Mouse (Mus musculus): ENCODE results near the gene Cinp. TPM values are rescaled to one million over a fixed set of nuclear protein-coding genes. Genes with fewer than 3 reads are reported as not detected.

Cinp gene
- polyA plus RNA-seq (2015; fragmentation: Nextera tagmentation; extraction: Ambion mirVana): 81.8 and 82.8 TPM in 2 replicates

DNA sequence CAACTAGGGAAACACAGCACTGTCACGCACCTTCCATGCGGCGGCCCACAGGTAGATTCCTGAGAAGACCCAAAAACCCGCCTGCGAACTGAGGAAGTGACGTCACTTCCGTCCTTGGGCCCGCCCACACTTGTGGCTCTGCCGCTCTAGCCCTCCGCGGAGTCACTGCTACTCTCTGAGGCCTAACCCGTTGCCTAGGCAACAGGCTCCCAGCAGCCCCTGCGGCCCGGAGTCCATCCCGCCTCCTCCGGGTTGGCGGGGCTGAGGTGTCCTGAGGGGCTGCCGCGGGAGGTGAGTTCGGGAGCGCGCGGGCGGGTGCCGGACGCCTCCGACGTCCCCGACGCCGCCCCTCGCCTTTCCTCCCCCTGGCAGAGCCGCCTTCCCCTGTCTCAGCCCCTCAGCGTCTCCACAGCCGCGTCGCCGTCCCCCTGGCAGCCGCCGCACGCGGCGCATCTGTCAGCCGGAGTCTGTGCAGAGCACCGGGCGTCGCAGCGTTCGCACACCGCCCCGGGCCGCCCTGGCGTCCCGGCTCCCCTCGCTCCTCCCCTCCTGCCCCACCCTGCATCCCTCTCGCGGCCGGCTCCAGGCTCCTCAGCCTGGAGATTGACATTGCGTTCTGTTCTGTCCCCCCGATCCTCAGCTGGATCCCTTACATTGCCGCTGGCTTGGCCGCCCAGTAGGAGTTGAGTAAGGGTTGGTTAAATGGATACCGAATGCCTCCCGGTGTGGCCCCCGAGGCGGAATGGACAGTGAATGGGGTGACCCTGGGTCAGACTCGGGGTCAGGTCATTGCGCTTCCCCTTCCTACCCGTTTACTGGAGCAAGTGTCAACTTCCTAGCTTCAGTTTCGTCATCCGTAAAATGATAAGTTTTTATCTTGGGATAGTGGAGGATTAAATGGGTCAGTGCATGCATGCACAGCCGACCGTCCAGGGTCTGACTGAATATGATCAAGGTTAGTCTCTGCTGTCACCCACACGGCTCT lies at the start of gene Cinp, which contains the start of gene Tecpr2:
TSS of gene Cinp (minus strand) at position 110 of the 985 bp plus-strand sequence.
TSS of gene Tecpr2 (plus strand) at position 229 of the 985 bp plus-strand sequence.
- peak within 1 kb of the TSS; percentile 75 for H3K4me3 ChIP-seq
- H3K36me3 ChIP-seq: no peaks in the 10 kb centered on the region
- peaks cover 20% of the 10 kb centered on the region for H3K4me1 ChIP-seq
- H3K27me3 ChIP-seq: no peaks in the 10 kb centered on the region
- under 1% methylated on average over 74 of the region's 74 CpGs for WGBS
- no peaks in the 10 kb centered on the region for H3K9me3 ChIP-seq
- peak; percentile 99 for ATAC-seq (replicated peaks)
- peak within 1 kb of the TSS; percentile 87 for H3K4me2 ChIP-seq (replicated peaks)
- peak within 1 kb of the TSS; percentile 92 for H3K27ac ChIP-seq (replicated peaks)
- H3K9ac ChIP-seq (replicated peaks): peak within 1 kb of the TSS; percentile 81

DNA sequence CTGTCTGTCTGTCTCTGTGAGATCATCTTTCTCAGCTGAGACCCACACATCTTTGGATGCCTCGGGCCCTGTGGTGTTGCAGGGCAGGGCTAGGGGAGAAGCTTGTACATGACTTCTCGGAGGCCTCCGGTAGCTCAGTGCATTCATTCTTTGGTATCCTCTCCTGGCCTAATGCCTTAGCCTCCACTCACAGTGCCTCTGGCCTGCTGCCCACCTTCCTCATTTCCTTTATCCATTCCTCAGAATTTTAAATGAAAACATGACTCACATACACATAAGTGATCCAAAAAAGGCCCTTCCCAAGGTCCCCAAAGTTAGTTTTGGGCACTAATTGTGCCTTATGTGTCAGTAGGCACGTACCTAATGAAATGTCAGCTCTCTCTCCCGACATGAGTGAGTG lies 48.6 kb upstream of the Cinp start:
- Histone ChIP-seq H3K9me3 (no peaks in the 10 kb centered on the region), H3K27ac (replicated peaks) (no peak overlapping the region), H3K4me2 (replicated peaks) (no peak overlapping the region), H3K27me3 (no peaks in the 10 kb centered on the region), H3K4me3 (no peak overlapping the region), H3K36me3 (peaks cover 42% of the 10 kb centered on the region), H3K4me1 (no peaks in the 10 kb centered on the region), H3K9ac (replicated peaks) (no peak overlapping the region)
- no peak for ATAC-seq (replicated peaks)
- WGBS: 88% methylated on average over 5 of the region's 5 CpGs

DNA sequence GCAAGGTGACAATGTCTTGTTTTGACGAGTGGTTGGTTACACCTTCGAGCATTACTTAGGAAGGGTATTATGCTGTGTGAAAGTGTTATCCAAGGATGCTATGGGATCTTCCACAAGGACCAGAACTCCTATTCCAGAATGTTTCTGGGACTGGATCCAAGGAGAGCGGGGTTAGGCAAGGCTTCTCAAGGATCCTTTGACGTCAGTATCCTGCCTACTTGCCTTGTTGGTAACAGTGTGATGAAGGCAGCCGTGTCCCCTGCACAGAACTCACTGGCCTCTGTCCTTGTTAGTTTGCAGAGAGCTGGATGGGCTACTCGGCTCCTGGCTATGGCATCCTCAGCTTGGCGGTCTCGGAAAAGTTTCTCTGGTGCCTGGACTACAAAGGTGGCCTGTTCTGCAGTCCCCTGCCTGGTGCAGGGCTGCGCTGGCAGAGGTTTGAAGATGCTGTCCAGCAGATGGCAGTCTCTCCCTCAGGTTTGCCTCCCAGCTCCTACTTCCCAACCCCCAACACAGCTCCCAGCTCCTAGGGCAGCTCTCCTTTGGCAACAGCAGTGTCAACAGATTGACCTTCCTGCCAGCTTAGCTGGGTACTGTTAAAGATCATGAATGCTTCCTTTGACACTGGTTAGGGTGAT lies 47.2 kb upstream of the Cinp start:
- Histone ChIP-seq H3K4me1 (no peaks in the 10 kb centered on the region), H3K36me3 (peaks cover 48% of the 10 kb centered on the region), H3K9me3 (no peaks in the 10 kb centered on the region), H3K27ac (replicated peaks) (no peak overlapping the region), H3K27me3 (no peaks in the 10 kb centered on the region), H3K4me2 (replicated peaks) (no peak overlapping the region), H3K4me3 (no peak overlapping the region), H3K9ac (replicated peaks) (no peak overlapping the region)
- ATAC-seq (replicated peaks): peak; percentile 79; the same call in 1 of the 2 replicates
- WGBS: 56% methylated on average over 9 of the region's 9 CpGs

DNA sequence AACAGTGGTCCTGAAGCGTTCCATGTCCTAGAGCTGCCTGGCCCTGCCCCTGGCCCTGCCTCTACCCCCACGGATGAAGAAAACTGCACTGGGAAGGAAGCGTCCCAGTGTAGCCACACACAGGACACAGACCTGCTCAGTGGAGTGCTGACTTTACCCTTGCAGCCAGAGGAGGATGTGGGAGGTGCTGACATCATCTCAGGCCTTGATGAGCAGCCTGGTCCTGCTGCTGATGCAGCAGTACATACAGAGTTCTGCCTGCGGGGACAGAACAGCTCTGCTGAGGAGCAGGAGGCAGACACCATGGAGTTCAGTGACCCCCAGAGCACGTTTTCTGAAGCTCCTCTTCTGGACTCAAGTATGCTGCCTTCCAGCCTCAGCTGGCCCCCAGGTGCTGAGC lies 43.9 kb upstream of the Cinp start:
- peaks cover 29% of the 10 kb centered on the region; the same call in 1 of the 2 replicates for H3K36me3 ChIP-seq
- no peak overlapping the region for H3K4me2 ChIP-seq (replicated peaks)
- H3K9ac ChIP-seq (replicated peaks): no peak overlapping the region
- H3K27me3 ChIP-seq: no peaks in the 10 kb centered on the region
- H3K4me3 ChIP-seq: no peak overlapping the region
- ATAC-seq (replicated peaks): no peak
- no peaks in the 10 kb centered on the region for H3K9me3 ChIP-seq
- WGBS: 85% methylated on average over 5 of the region's 5 CpGs
- H3K4me1 ChIP-seq: no peaks in the 10 kb centered on the region
- H3K27ac ChIP-seq (replicated peaks): no peak overlapping the region

DNA sequence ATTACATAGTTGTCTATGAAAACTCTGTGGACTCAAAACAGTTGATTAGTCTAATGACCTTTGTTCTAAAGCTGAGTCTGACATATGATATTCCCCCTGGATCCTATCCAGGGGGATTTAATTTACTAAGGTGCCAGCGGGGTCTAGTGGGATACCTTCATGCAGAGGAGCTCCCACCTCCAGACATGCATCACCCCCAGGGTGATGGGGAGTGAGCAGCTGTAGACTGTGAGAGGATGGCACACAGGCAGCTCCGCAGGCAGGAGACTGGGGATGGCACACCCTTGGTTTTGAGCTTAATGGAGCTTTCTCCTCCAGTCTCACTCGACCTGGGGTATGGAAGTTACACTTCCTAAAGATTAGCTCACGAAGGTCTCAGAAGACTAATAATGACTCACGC lies 32.6 kb upstream of the Cinp start:
- Histone ChIP-seq H3K4me3 (no peak overlapping the region), H3K36me3 (peaks cover 13% of the 10 kb centered on the region), H3K9me3 (no peaks in the 10 kb centered on the region), H3K4me2 (replicated peaks) (no peak overlapping the region), H3K27ac (replicated peaks) (no peak overlapping the region), H3K27me3 (no peaks in the 10 kb centered on the region), H3K9ac (replicated peaks) (no peak overlapping the region), H3K4me1 (no peaks in the 10 kb centered on the region)
- ATAC-seq (replicated peaks): no peak
- 80% methylated on average over 5 of the region's 5 CpGs for WGBS

DNA sequence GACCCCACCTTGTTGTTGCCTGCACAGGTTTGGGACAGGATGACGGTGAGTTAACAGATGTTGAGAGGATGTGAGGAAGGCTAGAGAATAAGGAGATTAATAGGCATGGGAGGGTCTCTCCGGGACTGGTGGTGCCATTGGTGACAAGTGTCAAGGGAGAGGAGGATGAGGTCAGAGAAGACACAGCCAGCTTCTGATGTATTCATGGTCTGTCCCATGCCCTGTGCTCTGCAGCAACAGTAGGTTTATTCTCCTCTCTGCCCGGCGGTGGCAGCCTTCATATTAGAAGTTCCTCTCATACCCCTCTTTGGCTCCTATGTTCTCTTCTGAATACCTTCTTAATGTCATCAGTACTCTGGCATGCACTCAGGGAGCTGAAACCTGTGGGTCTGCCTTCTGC lies 31.3 kb upstream of the Cinp start:
- WGBS: 89% methylated on average over 4 of the region's 4 CpGs
- H3K4me1 ChIP-seq: no peaks in the 10 kb centered on the region
- ATAC-seq (replicated peaks): no peak
- peaks cover 20% of the 10 kb centered on the region for H3K36me3 ChIP-seq
- no peaks in the 10 kb centered on the region for H3K9me3 ChIP-seq
- no peaks in the 10 kb centered on the region for H3K27me3 ChIP-seq
- H3K9ac ChIP-seq (replicated peaks): no peak overlapping the region
- H3K4me2 ChIP-seq (replicated peaks): no peak overlapping the region
- H3K27ac ChIP-seq (replicated peaks): no peak overlapping the region
- H3K4me3 ChIP-seq: no peak overlapping the region

DNA sequence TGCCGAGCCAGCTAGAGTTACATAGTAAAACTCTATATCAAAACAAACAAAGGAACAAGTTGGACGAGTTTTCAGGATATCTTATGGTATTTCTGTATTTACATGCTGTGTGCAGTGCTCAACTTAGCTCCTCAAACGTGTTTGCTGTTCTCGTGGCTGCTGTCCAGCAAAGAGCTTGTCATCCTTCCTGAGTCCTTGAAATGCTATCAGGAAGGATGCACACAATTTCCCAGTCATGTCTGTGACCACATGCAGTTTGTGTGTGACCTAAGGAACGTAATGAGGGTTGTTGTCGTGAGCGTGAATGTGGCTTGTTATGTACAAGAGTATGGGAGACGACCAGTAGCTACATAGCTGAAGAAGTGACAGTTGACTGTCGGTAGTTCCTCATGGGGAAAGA lies 26.8 kb upstream of the Cinp start:
- ATAC-seq (replicated peaks): no peak
- no peak overlapping the region for H3K4me2 ChIP-seq (replicated peaks)
- 90% methylated on average over 9 of the region's 9 CpGs for WGBS
- H3K9me3 ChIP-seq: no peaks in the 10 kb centered on the region
- H3K4me1 ChIP-seq: no peaks in the 10 kb centered on the region
- peaks cover 22% of the 10 kb centered on the region for H3K36me3 ChIP-seq
- no peak overlapping the region for H3K9ac ChIP-seq (replicated peaks)
- no peak overlapping the region for H3K27ac ChIP-seq (replicated peaks)
- no peaks in the 10 kb centered on the region for H3K27me3 ChIP-seq
- H3K4me3 ChIP-seq: no peak overlapping the region

DNA sequence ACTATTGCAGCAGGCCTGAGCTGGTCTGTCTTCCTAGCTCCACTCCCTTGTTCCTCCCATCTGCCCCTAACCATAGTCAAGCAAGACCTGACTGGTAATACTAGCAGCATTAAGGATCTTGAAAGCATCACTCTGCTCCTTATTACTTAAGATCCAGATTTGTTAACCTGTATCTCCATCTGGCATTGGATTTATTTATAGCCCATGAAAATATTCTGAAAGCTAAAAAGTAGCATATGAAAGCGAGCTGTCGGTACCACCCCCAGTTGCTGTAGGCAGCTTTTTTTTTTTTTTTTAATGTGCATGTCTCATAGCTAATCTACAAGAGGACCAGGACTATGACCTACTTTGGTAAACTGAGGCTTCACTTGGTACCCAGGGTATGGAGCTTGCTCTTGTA lies 21.0 kb upstream of the Cinp start:
- Histone ChIP-seq H3K36me3 (no peaks in the 10 kb centered on the region), H3K27ac (replicated peaks) (no peak overlapping the region), H3K4me3 (no peak overlapping the region), H3K4me1 (no peaks in the 10 kb centered on the region), H3K27me3 (no peaks in the 10 kb centered on the region), H3K9me3 (no peaks in the 10 kb centered on the region), H3K9ac (replicated peaks) (no peak overlapping the region), H3K4me2 (replicated peaks) (no peak overlapping the region)
- 97% methylated on average over 2 of the region's 2 CpGs for WGBS
- no peak for ATAC-seq (replicated peaks)

DNA sequence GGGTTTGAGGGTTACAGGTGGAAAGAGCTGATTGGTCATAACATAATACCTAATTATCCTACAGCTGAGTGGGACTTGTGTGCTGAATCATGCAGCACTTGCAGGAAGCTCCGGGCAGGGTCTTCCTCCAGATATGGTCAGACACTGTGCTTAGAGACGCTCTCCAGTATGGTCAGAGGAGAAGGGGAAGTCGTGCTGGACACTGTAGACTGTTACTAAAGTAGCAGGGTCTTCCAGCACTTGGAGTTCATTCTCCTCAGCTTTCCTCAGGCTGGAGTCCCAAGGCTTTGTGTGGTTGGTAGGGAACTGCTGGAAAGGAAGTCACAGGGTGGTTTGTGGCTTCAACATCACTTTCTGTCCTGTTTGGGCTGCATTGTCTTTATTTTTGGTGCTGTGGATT lies 18.9 kb upstream of the Cinp start:
- H3K27me3 ChIP-seq: no peaks in the 10 kb centered on the region
- H3K4me1 ChIP-seq: no peaks in the 10 kb centered on the region
- no peaks in the 10 kb centered on the region for H3K36me3 ChIP-seq
- H3K9ac ChIP-seq (replicated peaks): no peak overlapping the region
- H3K9me3 ChIP-seq: no peaks in the 10 kb centered on the region
- ATAC-seq (replicated peaks): no peak
- no peak overlapping the region for H3K4me3 ChIP-seq
- H3K4me2 ChIP-seq (replicated peaks): no peak overlapping the region
- no peak overlapping the region for H3K27ac ChIP-seq (replicated peaks)
- 81% methylated on average over 3 of the region's 3 CpGs for WGBS

DNA sequence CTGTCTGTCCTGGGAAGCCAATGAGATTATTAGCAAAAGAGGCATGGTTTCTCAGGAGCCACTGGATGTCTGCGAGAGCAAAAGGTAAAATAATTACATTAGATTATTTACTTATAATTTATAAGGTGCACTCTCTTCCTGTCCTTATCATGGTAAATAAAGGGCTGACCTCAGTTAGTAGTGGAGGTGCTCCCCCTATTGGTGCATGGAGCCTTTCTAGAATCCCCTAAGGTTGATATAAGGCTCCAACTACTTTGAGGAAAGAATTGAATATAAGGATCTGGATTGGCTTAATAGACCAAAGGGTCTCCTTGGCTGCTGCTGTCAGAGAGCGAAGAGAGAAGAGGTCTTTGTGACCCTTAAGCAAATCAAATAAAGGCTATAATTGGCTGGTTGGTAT lies 14.6 kb upstream of the Cinp start:
- Histone ChIP-seq H3K9me3 (no peaks in the 10 kb centered on the region), H3K4me1 (no peaks in the 10 kb centered on the region), H3K27me3 (no peaks in the 10 kb centered on the region), H3K9ac (replicated peaks) (no peak overlapping the region), H3K4me3 (no peak overlapping the region), H3K27ac (replicated peaks) (no peak overlapping the region), H3K4me2 (replicated peaks) (no peak overlapping the region), H3K36me3 (no peaks in the 10 kb centered on the region)
- 84% methylated on average over 2 of the region's 2 CpGs for WGBS
- no peak for ATAC-seq (replicated peaks)

DNA sequence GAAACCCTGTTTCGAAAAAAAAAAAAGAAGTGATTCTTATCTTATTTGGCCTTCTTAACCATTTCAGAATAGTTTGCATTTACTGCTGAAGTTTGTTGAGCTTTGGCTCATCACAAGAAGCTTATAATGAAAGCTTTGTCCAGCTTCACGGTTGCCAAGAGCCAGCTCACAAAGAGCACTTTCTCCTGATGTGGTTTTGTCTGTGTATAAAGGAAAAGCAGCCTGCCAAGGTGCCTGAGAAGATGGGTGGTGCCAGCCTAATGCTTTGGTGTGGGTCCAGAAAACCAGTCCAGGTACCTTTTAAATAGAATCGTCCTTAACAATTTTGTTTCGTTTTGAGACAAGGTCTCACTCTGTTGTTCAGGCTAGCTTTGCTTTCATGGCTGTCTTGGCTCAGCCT lies 13.2 kb upstream of the Cinp start:
- H3K4me2 ChIP-seq (replicated peaks): no peak overlapping the region
- 65% methylated on average over 4 of the region's 4 CpGs for WGBS
- no peak overlapping the region for H3K4me3 ChIP-seq
- H3K9ac ChIP-seq (replicated peaks): no peak overlapping the region
- no peaks in the 10 kb centered on the region for H3K27me3 ChIP-seq
- H3K27ac ChIP-seq (replicated peaks): no peak overlapping the region
- no peak for ATAC-seq (replicated peaks)
- H3K36me3 ChIP-seq: peaks cover 2% of the 10 kb centered on the region; the same call in 1 of the 2 replicates
- H3K4me1 ChIP-seq: no peaks in the 10 kb centered on the region
- no peaks in the 10 kb centered on the region for H3K9me3 ChIP-seq

DNA sequence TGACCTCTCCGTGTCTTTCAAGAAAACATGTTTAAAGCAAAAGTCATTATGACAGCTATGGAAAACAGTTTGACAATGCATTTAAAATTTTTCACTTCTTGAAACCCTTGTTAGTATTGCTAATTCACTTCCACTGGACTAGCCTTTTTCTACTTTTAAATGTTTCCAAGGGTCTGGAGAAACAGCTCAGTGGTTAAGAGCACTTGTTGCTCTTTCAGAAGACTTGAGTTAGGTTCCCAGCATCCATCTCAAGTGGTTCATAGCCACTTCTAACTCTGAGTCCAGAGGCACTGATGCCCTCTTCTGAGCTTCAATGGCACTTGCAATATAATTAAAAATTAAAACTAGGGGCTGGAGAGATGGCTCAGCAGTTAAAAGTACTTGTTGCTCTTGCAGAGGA lies 2.9 kb upstream of the Cinp start:
- Histone ChIP-seq H3K4me3 (no peak overlapping the region), H3K27ac (replicated peaks) (no peak overlapping the region), H3K9ac (replicated peaks) (no peak overlapping the region), H3K36me3 (peaks cover 3% of the 10 kb centered on the region; the same call in 1 of the 2 replicates), H3K4me2 (replicated peaks) (no peak overlapping the region), H3K4me1 (peaks cover 20% of the 10 kb centered on the region), H3K9me3 (no peaks in the 10 kb centered on the region), H3K27me3 (no peaks in the 10 kb centered on the region)
- ATAC-seq (replicated peaks): no peak
- 83% methylated on average over 1 of the region's 1 CpGs for WGBS
